Mouse (Mus musculus) gastrocnemius, adult 8-10 months (tissue): ENCODE measurements around the gene Mrpl45. TPM values are rescaled to one million over a fixed set of nuclear protein-coding genes. Genes with fewer than 3 reads are reported as not detected.

Source experiments
- DNase-seq, 2 experiments: peaks; one replicate each; pipeline ENCODE4 v3.0.0; 2022; ENCODE audit warnings: low spot score in 2 of 2
- total RNA-seq, 4 experiments: library from RNA; stranded (reverse); gene quantifications; 2 replicates each; pipeline ENCODE4 v1.2.4; 2022

Gene Mrpl45
- total RNA-seq, 4 experiments from 2014 or later = 31.8 to 39.5 (median 36.0) TPM

DNA sequence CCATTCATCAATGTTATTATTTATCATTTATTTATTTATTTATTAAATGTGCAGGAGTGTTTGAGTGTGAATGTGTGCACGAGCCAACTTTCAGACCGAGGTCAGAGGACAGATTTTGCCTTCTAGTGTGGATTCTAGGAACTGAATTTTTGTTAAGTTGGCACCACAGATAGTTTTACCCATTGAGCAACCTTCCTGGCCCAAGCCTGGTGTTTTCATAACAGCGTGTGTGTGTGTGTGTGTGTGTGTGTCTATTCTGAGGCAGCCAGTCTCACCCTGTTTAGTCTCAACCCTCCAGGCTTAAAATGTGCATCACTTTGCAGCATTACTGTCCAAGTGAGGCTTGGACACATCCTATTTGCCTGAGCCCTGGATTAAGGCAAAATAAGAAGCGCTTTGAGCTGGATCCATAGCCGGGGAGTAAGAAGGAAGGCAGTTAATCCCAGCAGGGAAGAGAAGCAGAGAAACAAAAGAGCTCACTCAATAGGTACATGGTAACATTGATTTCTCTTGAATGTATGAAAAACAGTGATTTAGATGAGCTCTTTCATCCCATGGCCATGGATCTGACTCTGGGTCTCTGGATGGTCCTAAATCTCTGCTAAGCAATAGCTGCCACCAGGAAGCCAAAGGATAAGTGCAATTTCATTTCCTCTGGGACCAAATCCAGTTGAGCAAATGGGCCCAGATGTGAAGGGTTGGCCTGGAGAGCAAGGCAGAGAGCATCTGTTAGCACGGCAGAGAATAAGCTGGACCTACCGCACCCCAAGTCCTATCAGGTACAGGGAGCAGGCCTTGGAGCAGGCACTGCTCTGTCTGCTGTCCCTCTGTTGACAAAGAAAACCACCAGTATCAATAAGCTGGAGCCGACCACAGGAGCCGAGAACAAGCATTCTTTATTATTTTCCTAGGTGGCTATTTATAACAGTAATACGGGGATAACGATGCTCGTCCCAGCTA is 16.0 kb downstream of the Mrpl45 start:
- DNase-seq = no peak

DNA sequence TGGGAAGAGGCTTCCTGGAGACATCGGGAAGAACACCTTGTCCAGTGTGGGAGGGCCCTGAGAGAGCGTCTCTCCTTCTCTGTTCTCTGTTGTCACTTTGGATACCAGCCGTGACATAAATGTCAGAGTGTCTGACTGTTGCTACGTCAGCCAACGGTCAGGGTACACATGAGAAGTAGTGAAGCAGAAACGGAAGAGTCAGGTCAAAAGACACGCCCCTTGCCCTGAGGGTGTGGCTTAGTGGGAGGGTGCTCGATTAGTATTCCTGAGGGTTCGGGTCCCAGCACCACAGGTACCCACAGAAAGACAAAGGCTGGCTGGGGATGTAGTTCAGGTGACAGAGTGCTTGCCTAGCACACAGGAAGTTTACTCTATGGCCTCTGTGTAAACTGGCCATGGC is 17.5 kb downstream of the Mrpl45 start:
- no peak for DNase-seq

DNA sequence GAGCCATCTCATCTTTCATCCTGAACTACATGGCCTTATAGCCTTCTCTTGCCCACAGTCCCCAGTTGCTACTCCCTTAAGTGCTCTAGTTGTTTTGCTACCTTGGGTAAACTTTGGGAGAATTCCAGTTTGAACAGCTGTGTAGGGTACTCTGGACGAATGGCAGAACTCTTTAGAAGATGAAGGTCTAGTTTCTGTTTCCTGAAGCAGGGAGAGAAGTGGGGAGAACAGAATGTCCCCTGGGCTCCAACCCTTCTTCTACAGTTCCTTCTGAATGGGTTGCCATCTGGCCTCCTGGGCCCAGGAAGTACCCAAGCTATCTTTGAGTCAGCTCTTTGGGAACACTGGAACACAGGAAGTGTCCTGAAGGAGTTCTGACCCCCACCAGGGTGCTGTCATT is 18.4 kb downstream of the Mrpl45 start:
- no peak for DNase-seq

DNA sequence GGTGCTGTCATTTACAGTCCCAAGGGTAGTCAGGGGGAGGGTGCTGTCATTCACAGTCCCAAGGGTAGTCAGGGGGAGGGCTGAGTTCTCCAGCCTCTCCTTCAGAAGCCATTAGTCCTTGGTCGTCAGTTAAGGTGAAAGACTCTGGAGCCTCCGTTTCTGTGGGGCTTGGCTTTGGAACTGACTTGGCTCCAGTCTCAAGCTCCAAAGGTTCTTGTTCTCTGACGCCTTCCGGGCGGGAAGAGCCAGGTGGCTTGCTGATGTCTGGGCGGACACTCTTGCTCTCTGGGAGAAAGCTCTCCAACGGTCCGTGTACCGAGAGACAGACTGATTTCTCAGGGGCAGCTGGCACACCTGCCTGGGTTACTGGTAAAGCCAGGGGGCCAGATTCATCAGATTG is 18.9 kb downstream of the Mrpl45 start:
- DNase-seq = no peak

DNA sequence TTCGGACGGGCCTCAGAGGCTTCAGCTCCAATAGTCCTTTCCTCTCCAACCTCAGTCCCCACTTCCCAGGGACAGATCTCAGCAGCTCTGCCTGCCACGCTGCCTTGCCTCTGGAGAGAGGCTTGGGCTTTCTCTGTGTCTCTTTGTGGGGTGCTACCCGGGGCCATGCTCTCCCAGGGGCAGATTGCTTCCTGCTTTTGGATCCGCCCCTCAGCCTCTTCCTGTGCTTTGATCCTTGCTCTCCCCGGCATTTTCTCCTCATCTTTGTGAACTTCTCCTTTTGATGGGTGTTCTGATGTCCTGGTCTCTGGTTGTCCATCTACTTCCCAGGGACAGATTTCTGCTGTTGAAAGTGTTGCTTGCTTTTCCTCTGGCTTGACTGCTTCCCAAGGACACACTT is 20.7 kb downstream of the Mrpl45 start:
- no peak for DNase-seq

DNA sequence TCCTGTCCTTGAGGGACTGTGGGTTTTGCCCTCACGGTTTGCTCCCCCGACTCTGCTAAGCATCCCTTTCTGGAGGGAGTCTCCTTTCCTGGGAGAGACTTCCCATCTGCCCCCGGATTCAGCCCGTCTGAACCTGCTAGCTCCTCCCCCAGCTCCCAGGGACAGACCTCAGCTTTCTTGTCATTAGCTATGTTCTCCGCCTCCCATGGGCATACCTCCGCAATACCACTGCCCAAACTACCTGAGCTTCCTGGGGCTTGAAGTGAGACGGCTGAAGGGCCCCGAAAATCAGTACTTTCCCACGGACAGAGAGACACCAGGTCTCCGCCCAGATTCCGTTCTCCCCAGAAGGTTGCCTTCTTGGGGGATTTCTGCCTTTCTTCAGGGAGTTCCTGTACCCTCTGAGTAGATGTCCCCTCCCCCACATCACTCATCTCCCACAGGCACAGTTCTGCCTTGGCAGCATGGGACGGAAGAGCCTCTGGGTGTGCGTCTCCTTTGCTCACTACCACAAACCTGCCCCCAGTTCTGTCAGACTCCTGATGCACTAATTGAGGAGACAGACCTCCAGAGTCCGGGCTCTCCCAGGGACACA is 21.3 kb downstream of the Mrpl45 start:
- no peak for DNase-seq

DNA sequence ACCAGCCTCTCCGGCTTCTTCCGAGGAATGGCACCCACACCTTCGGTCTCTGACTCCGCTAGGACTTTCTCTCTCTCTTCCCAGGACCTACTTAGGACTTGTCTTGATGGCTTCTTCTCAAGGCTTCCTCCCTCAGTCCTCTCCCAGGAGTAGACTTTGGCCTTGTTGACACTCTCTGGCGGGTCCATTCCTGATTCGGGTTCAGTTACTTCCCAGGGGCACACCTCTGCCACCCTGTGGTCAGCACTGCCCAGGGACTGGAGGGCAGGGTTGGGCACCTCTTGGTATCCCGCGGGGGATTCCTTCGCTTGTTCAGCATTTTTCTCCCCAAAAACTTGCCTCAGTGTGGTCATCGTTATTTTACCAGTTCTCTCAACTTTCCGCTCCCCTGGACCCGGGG is 21.8 kb downstream of the Mrpl45 start:
- no peak for DNase-seq

DNA sequence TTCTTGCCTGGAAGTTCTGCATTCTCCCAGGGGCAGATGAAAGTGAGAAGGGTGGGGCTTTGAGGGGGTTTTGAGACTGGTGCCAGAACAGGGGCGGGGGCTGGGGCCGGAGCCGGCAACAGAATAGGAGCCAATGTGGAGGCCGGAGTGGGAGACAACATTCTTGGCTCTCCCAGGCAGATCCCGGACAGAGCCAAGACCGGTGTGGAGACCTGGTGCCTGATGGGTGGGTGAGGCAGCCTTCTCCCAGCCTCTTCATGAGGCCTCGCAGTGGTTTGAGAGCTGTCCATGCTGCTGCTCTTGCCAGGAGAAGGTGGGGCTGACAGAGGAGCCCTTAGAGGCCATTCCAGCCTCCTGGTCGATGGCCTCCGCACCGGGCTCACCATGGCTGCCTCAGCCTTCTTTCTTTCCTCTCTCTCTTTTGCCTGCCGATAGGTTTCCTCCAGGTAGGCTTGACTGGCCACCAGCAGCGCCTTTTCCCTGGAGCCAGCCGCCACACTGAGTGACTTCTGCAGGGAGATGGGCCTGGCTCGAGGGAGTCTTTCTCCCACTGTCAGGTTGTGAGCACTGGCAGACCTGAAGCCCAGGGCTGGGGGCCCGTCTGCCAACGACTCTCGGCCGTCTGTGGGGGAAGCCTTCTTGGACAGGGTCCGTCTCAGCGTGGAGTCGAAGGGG is 22.9 kb downstream of the Mrpl45 start:
- no peak for DNase-seq

DNA sequence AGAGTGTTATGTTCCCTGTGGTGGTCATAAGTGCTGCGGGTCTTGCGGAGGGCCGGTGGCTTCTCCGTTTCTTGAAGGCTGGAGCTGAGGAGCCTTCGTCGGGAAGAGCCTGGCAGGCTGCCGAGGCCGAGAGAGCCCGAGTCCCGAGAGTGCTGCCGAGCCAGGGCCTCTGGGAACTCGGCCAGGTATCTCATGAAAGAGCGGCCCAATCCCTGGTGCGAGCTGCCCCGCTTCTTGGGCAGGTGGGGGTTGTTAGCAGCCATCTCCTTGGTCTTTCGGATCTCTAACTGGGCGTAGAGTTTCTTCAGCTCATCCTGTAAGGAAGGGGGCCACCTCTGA is 23.4 kb downstream of the Mrpl45 start:
- DNase-seq = peak; percentile 57 to 75

DNA sequence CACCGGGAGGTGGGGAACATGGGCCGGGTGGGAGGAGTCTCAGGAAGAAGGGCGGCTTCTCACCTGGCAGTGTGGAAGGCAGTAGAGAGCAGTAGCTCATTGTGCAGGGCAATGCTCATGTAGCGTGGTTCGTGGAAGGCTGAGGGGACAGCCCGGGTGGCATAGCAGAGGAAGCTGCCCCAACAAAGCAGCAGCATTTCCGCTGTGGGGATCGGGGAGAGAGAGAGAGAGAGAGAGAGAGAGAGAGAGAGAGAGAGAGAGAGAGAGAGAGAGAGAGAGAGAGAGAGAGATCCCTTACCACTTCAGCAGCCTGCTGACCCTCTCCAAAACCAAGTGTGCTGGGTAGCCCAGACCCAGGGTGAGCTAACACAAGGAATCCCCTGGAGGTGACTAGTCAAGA is 27.7 kb downstream of the Mrpl45 start:
- no peak for DNase-seq

DNA sequence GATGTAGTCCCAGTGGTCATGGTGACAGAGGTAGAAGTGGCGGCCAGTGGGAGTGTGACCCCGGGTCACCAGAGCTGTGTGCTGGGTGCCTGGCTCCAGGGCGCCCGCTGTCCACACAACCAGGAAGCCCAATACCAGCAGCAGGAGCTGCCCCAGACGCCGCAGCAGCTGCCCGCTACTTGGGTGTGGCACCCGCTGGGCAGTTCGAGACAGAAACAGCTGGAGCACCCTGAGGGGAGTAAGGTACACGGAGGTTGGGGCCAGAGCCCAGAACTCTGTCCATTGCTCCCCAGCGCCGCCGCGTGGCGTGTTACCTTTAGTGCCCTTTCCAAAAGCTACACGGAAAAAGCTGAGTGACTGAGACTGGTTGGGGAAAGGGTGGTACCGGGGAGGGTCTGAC is 28.1 kb downstream of the Mrpl45 start:
- no peak for DNase-seq

DNA sequence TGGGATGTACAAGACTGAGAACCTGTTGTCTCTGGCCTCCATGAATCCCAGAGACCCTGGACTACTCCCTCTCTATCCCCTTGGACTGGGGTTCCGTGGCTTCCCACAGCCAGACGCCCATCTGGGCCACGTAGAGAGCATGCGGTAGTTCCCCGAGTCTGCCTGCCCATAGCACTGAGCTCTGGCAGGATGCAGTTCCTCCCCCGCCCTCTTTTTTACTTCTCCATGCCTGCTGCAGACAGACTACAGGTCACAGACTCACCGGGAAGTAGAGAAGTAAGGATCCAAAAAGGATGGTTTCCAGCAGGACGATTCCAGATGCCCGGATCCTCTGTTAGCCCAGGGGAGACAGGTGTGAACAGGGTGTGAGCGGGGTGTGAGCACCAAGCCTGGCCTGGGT is 29.9 kb downstream of the Mrpl45 start:
- DNase-seq = no peak

DNA sequence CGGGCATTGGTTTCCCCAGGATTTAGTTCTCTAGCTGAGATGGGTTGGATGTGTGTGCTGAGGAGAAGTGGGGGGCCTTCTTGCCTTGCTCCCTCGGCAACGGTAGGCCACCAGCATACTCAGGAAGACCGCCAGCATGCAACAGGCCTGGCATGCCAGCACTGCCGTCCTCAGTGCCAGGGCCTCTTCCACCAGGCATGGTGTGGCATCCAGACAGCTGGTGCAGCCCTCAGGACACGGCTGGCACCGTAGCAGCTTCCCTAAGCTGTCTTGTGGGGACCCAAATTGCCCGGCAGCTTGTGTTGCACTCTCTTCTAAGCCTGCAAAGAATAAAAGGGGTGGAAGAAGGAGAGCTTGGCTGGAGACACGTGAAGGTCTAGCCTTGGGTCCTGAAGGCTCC is 30.9 kb downstream of the Mrpl45 start:
- DNase-seq = no peak

DNA sequence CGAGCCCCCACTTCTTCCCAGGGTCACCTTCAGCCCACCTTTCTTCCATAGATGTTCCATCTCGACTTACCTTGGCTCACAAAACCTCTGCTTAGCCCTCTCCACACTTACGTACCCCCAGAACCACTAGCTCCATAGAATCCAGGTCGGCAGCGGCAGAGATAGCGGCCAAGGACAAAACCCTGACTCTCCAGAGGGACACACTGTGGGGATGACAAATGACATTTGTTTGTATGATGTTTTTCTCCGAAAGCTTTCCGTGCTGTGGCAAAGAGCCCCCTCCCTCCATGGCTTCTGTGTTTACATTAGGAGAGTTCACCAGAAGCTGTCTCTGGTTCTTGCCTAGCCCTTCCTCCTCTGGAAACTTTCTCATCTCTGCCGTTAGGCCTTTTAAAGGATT is 31.8 kb downstream of the Mrpl45 start:
- no peak for DNase-seq

DNA sequence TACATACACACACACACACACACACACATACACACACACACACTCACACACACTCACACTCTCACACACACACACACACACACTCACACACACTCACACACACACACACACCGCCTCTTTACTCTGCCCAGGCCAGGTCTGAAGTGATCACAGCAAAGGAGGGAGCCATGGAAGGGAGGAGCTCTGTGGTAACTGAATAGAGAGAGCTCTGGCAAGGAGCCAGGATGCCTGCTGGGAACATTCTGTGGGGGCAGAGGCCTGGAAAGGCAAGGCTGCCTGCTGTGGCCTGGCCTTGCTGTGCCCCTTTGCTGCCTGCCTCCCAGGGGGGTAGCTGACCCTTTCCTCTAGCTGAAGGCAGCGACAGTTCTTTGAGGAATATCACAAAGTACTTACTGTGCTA is 34.5 kb downstream of the Mrpl45 start:
- no peak for DNase-seq

DNA sequence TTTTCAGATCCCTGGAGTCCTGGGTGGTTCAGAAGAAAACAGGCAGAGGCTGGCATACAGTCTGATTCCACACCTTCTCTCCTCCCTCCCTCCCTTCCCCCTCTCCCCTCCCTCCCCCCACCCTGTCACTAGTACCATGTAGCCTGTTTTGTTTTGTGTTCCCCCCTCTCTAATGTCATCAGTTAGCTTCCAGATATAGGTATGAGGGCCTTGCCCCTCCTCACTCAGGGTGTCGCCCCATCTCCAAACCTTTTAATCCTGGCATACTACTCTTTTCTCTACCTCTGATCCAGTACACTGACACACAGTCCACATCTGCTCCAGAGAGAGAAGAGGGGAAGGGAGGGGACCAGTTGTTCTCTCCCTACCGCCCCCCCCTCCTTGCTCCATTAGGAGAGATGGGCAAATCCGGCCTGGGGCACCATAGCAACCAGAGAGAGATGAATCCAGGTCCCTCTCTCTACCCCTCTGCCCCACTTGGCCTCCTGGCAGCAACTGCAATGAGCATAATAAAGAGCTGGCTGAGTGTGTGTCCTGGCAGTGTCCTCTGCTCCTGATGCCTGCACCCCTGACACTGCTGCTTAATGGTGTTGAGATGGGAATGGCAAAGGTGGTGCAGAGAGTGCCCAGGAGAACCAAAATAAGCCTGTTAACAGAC is 36.6 kb downstream of the Mrpl45 start, which contains the start of gene Gpr179:
Gene Gpr179, minus strand, starts transcription at position 51 of the 658 bp plus-strand sequence.
- no peak for DNase-seq

DNA sequence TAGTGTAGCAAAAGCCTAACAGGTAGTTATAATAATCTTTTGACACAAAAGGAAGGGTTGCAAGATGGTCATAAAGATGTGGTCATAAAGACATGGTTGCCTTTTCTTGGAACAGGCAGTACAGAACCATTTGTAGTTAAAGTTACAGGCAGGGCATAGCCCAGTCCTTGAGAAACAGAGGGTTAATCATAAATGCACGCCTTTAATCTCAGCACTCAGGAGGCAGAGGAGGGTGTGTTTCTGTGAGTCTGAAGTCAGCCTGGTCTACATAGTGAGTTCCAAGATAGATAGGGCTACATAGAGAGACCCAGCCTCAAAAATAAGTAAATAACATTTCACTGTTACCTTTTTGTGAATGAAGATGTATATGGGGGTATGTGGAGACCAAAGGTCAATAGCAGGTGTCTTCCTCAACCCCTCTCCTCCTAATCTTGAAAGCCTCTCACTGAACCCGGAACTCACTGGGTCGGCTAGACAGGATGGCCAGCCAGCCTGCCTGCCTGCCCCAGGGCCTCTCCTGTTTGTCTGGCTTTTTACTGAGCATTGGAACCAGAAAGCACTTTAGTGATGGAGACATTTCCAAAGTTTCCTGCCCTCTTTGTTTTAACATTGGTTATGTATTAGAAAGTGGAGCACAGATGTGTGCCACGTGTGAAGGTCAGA is 37.5 kb downstream of the Mrpl45 start:
- DNase-seq = no peak

DNA sequence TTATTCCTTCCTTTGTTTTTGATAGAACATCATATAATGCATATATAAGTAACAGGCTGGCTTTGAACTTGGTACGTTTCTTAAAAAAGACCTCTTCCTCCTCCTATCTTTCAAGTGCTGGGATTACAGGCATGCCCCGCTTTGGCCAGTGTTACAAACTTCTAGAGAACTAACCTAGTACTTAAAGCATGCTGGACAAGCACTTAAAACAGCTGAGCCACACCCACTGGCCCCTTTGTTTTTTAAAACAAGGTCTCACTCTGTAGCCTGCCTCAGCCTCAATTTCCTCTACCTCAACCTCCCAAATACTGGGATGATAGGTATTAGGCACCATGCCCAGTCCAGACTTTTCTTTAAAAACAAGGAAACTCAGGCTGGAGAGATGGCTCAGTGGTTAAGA is 39.1 kb downstream of the Mrpl45 start:
- DNase-seq = no peak

DNA sequence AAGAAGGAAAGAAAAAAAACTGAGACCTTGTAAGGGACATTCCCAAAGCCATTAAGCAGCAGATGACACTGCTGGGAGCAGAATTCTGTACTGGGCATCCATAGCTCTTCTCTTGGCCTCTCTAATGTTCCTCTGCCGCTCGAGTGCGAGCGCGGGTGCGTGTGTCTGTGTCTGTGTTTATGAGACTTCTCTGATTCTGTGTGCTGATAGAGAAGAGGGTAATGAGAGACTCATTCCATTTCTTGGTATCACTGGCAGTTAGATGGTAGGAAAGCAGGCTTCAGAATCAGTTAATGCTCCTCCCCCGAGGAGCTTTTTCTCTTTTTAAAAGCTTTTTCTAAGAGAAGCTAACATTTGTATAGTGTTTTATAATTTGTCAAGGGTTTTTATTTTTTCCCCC is 39.7 kb downstream of the Mrpl45 start:
- no peak for DNase-seq

DNA sequence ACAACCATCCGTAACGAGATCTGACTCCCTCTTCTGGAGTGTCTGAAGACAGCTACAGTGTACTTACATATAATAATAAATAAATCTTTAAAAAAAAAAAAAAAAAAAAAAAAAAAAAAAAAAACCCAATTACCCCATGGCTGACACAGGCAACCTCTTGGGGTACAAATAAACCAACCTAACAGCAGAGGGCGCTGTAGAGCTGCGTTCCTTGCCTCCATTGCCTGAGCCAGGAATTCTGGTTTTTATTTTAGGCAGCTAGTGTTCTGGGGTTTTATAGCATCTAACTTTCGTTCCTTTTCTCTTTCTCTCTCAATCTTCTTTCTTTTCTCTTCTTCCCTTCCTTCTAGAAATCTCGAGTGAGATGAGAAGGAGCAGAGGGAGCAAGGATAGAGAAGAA is 42.1 kb downstream of the Mrpl45 start:
- DNase-seq = peak; percentile 49 to 53

DNA sequence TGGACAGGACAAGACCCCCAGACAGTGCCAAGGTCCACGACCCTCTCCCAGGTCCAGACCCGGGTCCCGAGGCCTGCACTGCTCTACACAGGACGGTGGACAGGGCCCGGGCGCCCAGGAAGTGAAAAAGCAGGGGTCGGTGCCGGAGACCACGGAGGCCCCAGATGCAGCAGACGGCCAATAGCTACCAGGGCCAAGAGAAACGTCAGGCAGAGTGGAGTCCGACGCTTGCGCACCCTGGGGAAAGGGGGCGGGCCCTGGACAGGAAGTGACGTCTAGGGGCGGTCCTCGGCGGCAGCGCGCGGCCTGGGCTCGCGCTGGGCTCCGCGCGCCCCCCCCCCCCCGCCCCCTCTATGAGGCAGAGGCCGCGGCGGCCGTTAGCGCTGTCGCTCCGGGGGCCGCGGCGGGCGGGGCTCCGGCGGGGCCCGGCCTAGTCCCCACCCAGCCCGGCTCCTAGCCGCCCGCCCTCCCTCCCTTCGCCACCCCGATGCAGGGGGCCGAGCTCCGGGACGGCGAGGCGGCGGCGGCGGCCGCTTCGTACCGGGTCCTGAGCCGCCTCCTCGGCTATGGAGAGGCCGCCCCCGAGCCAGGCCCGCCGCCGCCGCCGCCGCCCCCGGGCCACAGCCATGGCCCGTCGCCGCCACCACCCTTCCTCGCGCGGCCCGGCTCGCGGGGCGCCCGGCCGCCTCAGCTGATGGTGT is 46.6 kb downstream of the Mrpl45 start, which contains the start of gene Socs7:
Gene Socs7, plus strand, starts transcription at position 604 of the 701 bp plus-strand sequence.
- DNase-seq = peak; percentile 91 to 92
